Mouse (Mus musculus) stomach, postnatal 0 days (tissue): ENCODE results near the gene Gm17622. TPM values are rescaled to one million over a fixed set of nuclear protein-coding genes. Genes with fewer than 3 reads are reported as not detected.
A peak's percentile ranks its signal among the peaks of the same experiment; 100 is the strongest.

ENCODE experiments used
- ATAC-seq: fragments of 200-750 bp; cut with Nextera tagmentation; 2 replicates; pipeline ENCODE4 v1.8.0; 2017; ENCODE audit not compliant: low FRiP score, low TSS enrichment
- DNase-seq: peaks from one replicate; pipeline ENCODE4 v3.0.0-alpha.2; 2016; ENCODE audit warnings: low spot score
- H3K27ac ChIP-seq: fragments of 300-500 bp; sonication (generic); replicated peaks from 2 replicates; pipeline ENCODE4 v1.5.1; 2014; ENCODE audit warnings: mild to moderate bottlenecking, control low read depth
- H3K27me3 ChIP-seq: fragments of 300-500 bp; sonication (generic); 2 replicates; pipeline ENCODE4 v1.6.1; 2014; ENCODE audit warnings: low read length; ENCODE audit not compliant: control insufficient read depth, insufficient read depth
- H3K36me3 ChIP-seq: fragments of 300-500 bp; sonication (generic); 2 replicates; pipeline ENCODE4 v1.6.1; 2014; ENCODE audit warnings: low read length, mixed read lengths; ENCODE audit not compliant: control insufficient read depth, insufficient read depth
- H3K4me1 ChIP-seq: fragments of 300-500 bp; sonication (generic); replicated peaks from 2 replicates; pipeline ENCODE4 v1.6.1; 2014; ENCODE audit warnings: antibody characterized with exemption; ENCODE audit not compliant: control insufficient read depth, insufficient read depth
- H3K4me2 ChIP-seq: fragments of 300-500 bp; sonication (generic); replicated peaks from 2 replicates; pipeline ENCODE4 v1.6.1; 2014; ENCODE audit warnings: low read depth, mild to moderate bottlenecking, control low read depth, moderate library complexity
- H3K4me3 ChIP-seq: fragments of 300-500 bp; sonication (generic); 2 replicates; pipeline ENCODE4 v1.5.1; 2014; ENCODE audit warnings: low read depth, low read length, control low read depth
- H3K9ac ChIP-seq: fragments of 300-500 bp; sonication (generic); 2 replicates; pipeline ENCODE4 v1.6.1; 2014; ENCODE audit warnings: mild to moderate bottlenecking, low read length, control low read depth, mixed read lengths
- H3K9me3 ChIP-seq: fragments of 300-500 bp; sonication (generic); 2 replicates; pipeline ENCODE4 v1.6.1; 2016; ENCODE audit warnings: low read length; ENCODE audit not compliant: control insufficient read depth
- CTCF ChIP-seq: IDR thresholded peaks from 2 replicates; pipeline ENCODE4 v1.5.1; 2016; ENCODE audit warnings: antibody characterized with exemption, low read depth, mild to moderate bottlenecking, moderate library complexity
- EP300 ChIP-seq: optimal IDR thresholded peaks from 2 replicates; pipeline ENCODE3; 2016; ENCODE audit warnings: antibody characterized with exemption
- WGBS: fragments of 180-500 bp; shearing (Covaris S2); extraction: QIAGEN DNeasy Blood & Tissue Kit; methylation state at CpG from one replicate; pipeline ENCODE4 v1.1.7; 2014; 5-methylcytosine and 5-hydroxymethylcytosine counted together
- polyA plus RNA-seq: library from polyadenylated mRNA; unstranded; fragments of >200 nt; fragmentation: Nextera tagmentation; extraction: Ambion mirVana; gene quantifications from 2 replicates; pipeline ENCODE4 v1.2.1, GENCODE M21; 2015

Gm17622 gene
- polyA plus RNA-seq = not detected in 2 replicates

GRCm38 (mm10) chr13:96490433-96490832 is at the start of gene Gm17622:
TSS of gene Gm17622 (plus strand) at chr13:96490733.
- no peak for TF ChIP-seq EP300
- no peak for TF ChIP-seq CTCF
- no peak for ATAC-seq
- DNase-seq = no peak
- 90% methylated on average over 3 of the region's 3 CpGs for WGBS
- Histone ChIP-seq H3K4me3 (no peak within 1 kb of the TSS), H3K27me3 (no peaks in the 10 kb centered on the region), H3K4me1 (no peaks in the 10 kb centered on the region), H3K9me3 (no peaks in the 10 kb centered on the region), H3K36me3 (no peaks in the 10 kb centered on the region; the same call in 1 of the 2 replicates), H3K9ac (no peak within 1 kb of the TSS), H3K27ac (no peak within 1 kb of the TSS), H3K4me2 (no peak within 1 kb of the TSS)

- no peaks in the 10 kb centered on the region for H3K27me3 ChIP-seq
- 49% methylated on average over 11 of the region's 11 CpGs for WGBS
- H3K9me3 ChIP-seq = no peaks in the 10 kb centered on the region
- H3K36me3 ChIP-seq = no peaks in the 10 kb centered on the region
- H3K27ac ChIP-seq = peak overlapping the region; percentile 65
- no peak overlapping the region for H3K4me2 ChIP-seq
- H3K9ac ChIP-seq = no peak overlapping the region
- no peaks in the 10 kb centered on the region for H3K4me1 ChIP-seq
- no peak overlapping the region for H3K4me3 ChIP-seq
- ATAC-seq = no peak; the same call in 1 of the 2 replicates
- DNase-seq = no peak
- TF ChIP-seq EP300 = no peak
- no peak for TF ChIP-seq CTCF
Measured at GRCm38 (mm10) chr13:96450205-96450856, 40.2 kb upstream of the Gm17622 start.

- Histone ChIP-seq H3K27ac (peak overlapping the region; percentile 65; the same call in 1 of the 2 replicates), H3K9me3 (no peaks in the 10 kb centered on the region), H3K4me2 (no peak overlapping the region), H3K9ac (no peak overlapping the region), H3K27me3 (no peaks in the 10 kb centered on the region), H3K36me3 (no peaks in the 10 kb centered on the region), H3K4me3 (no peak overlapping the region), H3K4me1 (no peaks in the 10 kb centered on the region)
- no peak for TF ChIP-seq CTCF
- no peak for TF ChIP-seq EP300
- no peak for DNase-seq
- ATAC-seq = no peak
- WGBS = 64% methylated on average over 7 of the region's 7 CpGs
Measured at GRCm38 (mm10) chr13:96450869-96451268, 39.7 kb upstream of the Gm17622 start.

- H3K27ac ChIP-seq = 0 out of 2 replicates have a peak overlapping the region, but pooled peaks have one; percentile 58
- WGBS = 66% methylated on average over 11 of the region's 11 CpGs
- ATAC-seq = peak; percentile 56
Measured at GRCm38 (mm10) chr13:96451386-96452140, 39.0 kb upstream of the Gm17622 start.

GRCm38 (mm10) chr13:96452621-96453020 is 37.9 kb upstream of the Gm17622 start:
- WGBS = 86% methylated on average over 3 of the region's 3 CpGs
- H3K4me2 ChIP-seq = no peak overlapping the region
- TF ChIP-seq EP300 (no peak), CTCF (no peak)
- no peaks in the 10 kb centered on the region for H3K36me3 ChIP-seq
- ATAC-seq (no peak), DNase-seq (no peak)
- H3K4me3 ChIP-seq = no peak overlapping the region
- H3K4me1 ChIP-seq = no peaks in the 10 kb centered on the region
- 0 out of 2 replicates have a peak overlapping the region, but pooled peaks have one; percentile 58 for H3K27ac ChIP-seq
- no peaks in the 10 kb centered on the region for H3K27me3 ChIP-seq
- H3K9me3 ChIP-seq = no peaks in the 10 kb centered on the region
- no peak overlapping the region for H3K9ac ChIP-seq

More at GRCm38 (mm10) chr13:96451386-96452140, 39.0 kb upstream of the Gm17622 start:
- Histone ChIP-seq H3K4me2 (no peak overlapping the region), H3K9me3 (no peaks in the 10 kb centered on the region), H3K4me1 (no peaks in the 10 kb centered on the region), H3K9ac (no peak overlapping the region), H3K27me3 (no peaks in the 10 kb centered on the region), H3K4me3 (no peak overlapping the region), H3K36me3 (no peaks in the 10 kb centered on the region)
- peak; percentile 66 for DNase-seq
- TF ChIP-seq CTCF = no peak
- no peak for TF ChIP-seq EP300
